Mouse (Mus musculus): ENCODE measurements around the gene Slc30a7.

DNA sequence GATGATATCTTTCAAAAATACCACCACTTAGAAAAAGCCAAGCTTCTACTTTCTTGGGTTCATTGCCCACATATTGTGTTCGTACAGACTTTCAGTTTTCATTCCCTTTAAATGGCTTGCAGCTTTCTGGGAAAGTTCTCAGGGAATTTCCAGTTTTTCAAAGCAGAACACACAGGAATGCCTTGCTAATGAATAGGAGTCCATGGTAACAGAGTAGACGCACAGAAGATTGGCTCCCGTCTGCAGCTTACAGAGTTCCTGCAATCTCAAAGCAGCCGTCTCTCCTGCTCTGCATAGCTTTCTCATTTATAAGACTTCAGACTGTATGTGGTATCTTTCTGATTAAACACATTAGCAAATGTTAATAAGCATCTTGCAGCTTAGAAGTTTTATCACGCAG lies 39.8 kb upstream of the Slc30a7 start:
- no peak for TF ChIP-seq CTCF (IDR thresholded peaks at IDR 0.05; ENCODE audit: extremely low read depth, insufficient read depth, insufficient read length, insufficient replicate concordance)
- TF ChIP-seq POLR2A (IDR thresholded peaks at IDR 0.05; ENCODE audit: low read depth, low read length), result no peak
